Mouse (Mus musculus) heart, adult 2 months (tissue): Measurements from ENCODE around the gene Ciart. TPM values are rescaled to one million over a fixed set of nuclear protein-coding genes. Genes with fewer than 3 reads are reported as not detected.

Source experiments
- DNase-seq, 2 experiments: peaks; one replicate each; pipeline ENCODE4 v3.0.0; 2021
- H3K27ac ChIP-seq: fragments of 200-600 bp; 2 replicates; pipeline ENCODE4 v1.8.1; 2022
- H3K27me3 ChIP-seq: fragments of 200-500 bp; 2 replicates; pipeline ENCODE4 v1.6.1; 2012; ENCODE audit warnings: mild to moderate bottlenecking, low read length, inconsistent platforms, mixed read lengths; ENCODE audit not compliant: control insufficient read depth, insufficient read depth
- H3K36me3 ChIP-seq: fragments of 200-500 bp; 2 replicates; pipeline ENCODE4 v1.6.1; 2012; ENCODE audit warnings: low read length, inconsistent platforms; ENCODE audit not compliant: control insufficient read depth, insufficient read depth
- H3K4me1 ChIP-seq: fragments of 200-500 bp; 2 replicates; pipeline ENCODE4 v1.6.1; 2011; ENCODE audit warnings: low read length; ENCODE audit not compliant: control insufficient read depth, insufficient read depth
- H3K4me3 ChIP-seq: fragments of 200-600 bp; 2 replicates; pipeline ENCODE4 v1.8.1; 2022
- H3K79me2 ChIP-seq: fragments of 200-500 bp; replicated peaks from 2 replicates; pipeline ENCODE4 v1.6.1; 2012; ENCODE audit warnings: mild to moderate bottlenecking, inconsistent platforms, low read length, moderate library complexity, mixed read lengths; ENCODE audit not compliant: control insufficient read depth, insufficient read depth
- H3K9ac ChIP-seq: fragments of 200-500 bp; 2 replicates; pipeline ENCODE4 v1.6.1; 2012; ENCODE audit warnings: low read depth, mild to moderate bottlenecking, control low read depth, inconsistent platforms, low read length, mixed read lengths
- CTCF ChIP-seq: fragments of 200-600 bp; IDR thresholded peaks from 2 replicates; pipeline ENCODE4 v1.8.1; 2022; ENCODE audit warnings: antibody characterized with exemption, mild to moderate bottlenecking, moderate library complexity
- EP300 ChIP-seq: fragments of 200-500 bp; IDR thresholded peaks from 2 replicates; pipeline ENCODE4 v1.6.1; 2011; ENCODE audit warnings: low read depth, low read length, control low read depth; ENCODE audit not compliant: insufficient read depth
- POLR2A ChIP-seq: fragments of 200-500 bp; IDR thresholded peaks from 2 replicates; pipeline ENCODE4 v1.6.1; 2011; ENCODE audit warnings: mild to moderate bottlenecking, low read depth, low read length, control low read depth; ENCODE audit not compliant: insufficient read depth
- WGBS: fragments of 180-500 bp; shearing (Covaris S2); methylation state at CpG from one replicate; pipeline ENCODE4 v1.1.7; 2018; 5-methylcytosine and 5-hydroxymethylcytosine counted together
- intact Hi-C: fragments of 180-260 bp; cut with DNase I; formaldehyde crosslinking; loops from one replicate; pipeline ENCODE4 v1.15.1; 2025
- polyA plus RNA-seq: library from polyadenylated mRNA; depleted of rRNA; stranded (reverse); fragments of >200 nt; gene quantifications from 2 replicates; pipeline ENCODE4 v1.2.3, GENCODE M21; 2012
- total RNA-seq, 2 experiments: library from RNA; stranded (reverse); gene quantifications; 2 replicates each; pipeline ENCODE4 v1.2.3; 2021

Gene Ciart
- total and polyA plus RNA-seq, 3 experiments, result 5.1 to 27.0 (median 7.7) TPM

DNA sequence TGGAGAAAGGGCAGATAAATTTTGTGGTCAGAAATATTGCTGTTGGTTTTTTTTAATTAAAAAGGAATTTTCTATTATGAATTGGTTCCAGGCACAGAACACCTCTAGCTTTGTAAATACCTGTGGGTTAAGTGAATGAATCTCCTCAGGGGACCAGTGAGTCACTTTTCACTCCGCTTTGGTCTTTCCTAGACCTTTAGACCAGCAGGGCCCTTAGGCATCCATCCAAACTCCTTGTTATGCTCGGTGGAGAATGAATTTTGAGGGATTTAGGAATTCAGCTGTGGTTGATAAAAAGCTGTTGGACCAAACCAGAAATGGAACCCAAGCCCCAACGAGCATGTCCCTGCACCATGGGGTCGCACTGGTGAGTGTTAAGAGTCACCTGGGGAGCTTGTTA lies 25.6 kb upstream of the Ciart start:
- intact Hi-C loops, result loop anchor here (1.0 kb wide), 1 partner anchor 24 kb away; no protein-coding TSS in a partner anchor
- peaks cover 1% of the 10 kb centered on the region; the same call in 1 of the 2 replicates for H3K4me1 ChIP-seq
- no peak for DNase-seq
- no peaks in the 10 kb centered on the region for H3K27me3 ChIP-seq
- H3K4me3 ChIP-seq, result no peak overlapping the region
- no peak for TF ChIP-seq POLR2A
- no peak for TF ChIP-seq CTCF
- no peak for TF ChIP-seq EP300
- H3K36me3 ChIP-seq, result no peaks in the 10 kb centered on the region
- WGBS, result 47% methylated on average over 4 of the region's 4 CpGs
- H3K27ac ChIP-seq, result no peak overlapping the region
- H3K79me2 ChIP-seq, result no peaks in the 10 kb centered on the region
- H3K9ac ChIP-seq, result no peak overlapping the region

- no peaks in the 10 kb centered on the region for H3K27me3 ChIP-seq
- peaks cover 1% of the 10 kb centered on the region; the same call in 1 of the 2 replicates for H3K4me1 ChIP-seq
- peak; percentile 48 to 68 for DNase-seq
- intact Hi-C loops, result loop anchor here (1.0 kb wide), 2 partner anchors 24 to 45 kb away; no protein-coding TSS in a partner anchor
- no peaks in the 10 kb centered on the region for H3K79me2 ChIP-seq
- H3K4me3 ChIP-seq, result peak overlapping the region; percentile 43
- no peaks in the 10 kb centered on the region for H3K36me3 ChIP-seq
- TF ChIP-seq POLR2A, result no peak
- TF ChIP-seq CTCF, result peak; percentile 91
- TF ChIP-seq EP300, result 0 out of 2 replicates have a peak, but pooled peaks have one; percentile 50
- no peak overlapping the region for H3K27ac ChIP-seq
- under 1% methylated on average over 12 of the region's 12 CpGs for WGBS
- no peak overlapping the region for H3K9ac ChIP-seq
These were observed 24.8 kb upstream of the Ciart start for GRCm38 (mm10) chr3:95906860-95907259.

- peaks cover 3% of the 10 kb centered on the region; the same call in 1 of the 2 replicates for H3K36me3 ChIP-seq
- H3K4me3 ChIP-seq, result peak overlapping the region; percentile 43
- no peaks in the 10 kb centered on the region for H3K79me2 ChIP-seq
- H3K27ac ChIP-seq, result peak overlapping the region; percentile 91; the same call in 1 of the 2 replicates
- no peak overlapping the region for H3K9ac ChIP-seq
- DNase-seq, result peak; percentile 64 to 65
- intact Hi-C loops, result loop anchor here (1.0 kb wide), 1 partner anchor 44 kb away; no protein-coding TSS in a partner anchor
- TF ChIP-seq CTCF (peak; percentile 76), POLR2A (peak; percentile 38; the same call in 1 of the 2 replicates), EP300 (0 out of 2 replicates have a peak, but pooled peaks have one; percentile 26)
- WGBS, result 0% methylated on average over 12 of the region's 12 CpGs
- H3K27me3 ChIP-seq, result no peaks in the 10 kb centered on the region
- peaks cover 1% of the 10 kb centered on the region; the same call in 1 of the 2 replicates for H3K4me1 ChIP-seq
These were observed 24.0 kb upstream of the Ciart start for GRCm38 (mm10) chr3:95905940-95906492.

- peak; percentile 53 to 55 for DNase-seq
- H3K4me3 ChIP-seq, result peak overlapping the region; percentile 51
- TF ChIP-seq POLR2A (peak; percentile 26; the same call in 1 of the 2 replicates), CTCF (no peak), EP300 (no peak)
- H3K27me3 ChIP-seq, result no peaks in the 10 kb centered on the region
- peak overlapping the region; percentile 56 for H3K9ac ChIP-seq
- peak overlapping the region; percentile 91 for H3K27ac ChIP-seq
- no peaks in the 10 kb centered on the region for H3K79me2 ChIP-seq
- H3K36me3 ChIP-seq, result peaks cover 3% of the 10 kb centered on the region; the same call in 1 of the 2 replicates
- 2% methylated on average over 18 of the region's 18 CpGs for WGBS
- intact Hi-C loops, result no loop called here
- H3K4me1 ChIP-seq, result peaks cover 1% of the 10 kb centered on the region; the same call in 1 of the 2 replicates
These were observed 23.3 kb upstream of the Ciart start for GRCm38 (mm10) chr3:95905146-95905939.

GRCm38 (mm10) chr3:95904568-95904967 lies 22.5 kb upstream of the Ciart start, which contains the start of gene Car14:
Gene Car14 (minus strand): TSS chr3:95904691.
- Histone ChIP-seq H3K27me3 (no peaks in the 10 kb centered on the region), H3K27ac (peak within 1 kb of the TSS; percentile 91), H3K4me1 (peaks cover 1% of the 10 kb centered on the region; the same call in 1 of the 2 replicates), H3K9ac (peak within 1 kb of the TSS; percentile 56), H3K79me2 (no peaks in the 10 kb centered on the region), H3K36me3 (peaks cover 3% of the 10 kb centered on the region; the same call in 1 of the 2 replicates), H3K4me3 (peak within 1 kb of the TSS; percentile 51)
- intact Hi-C loops, result no loop called here
- TF ChIP-seq POLR2A (peak; percentile 81), CTCF (no peak), EP300 (peak; percentile 36; the same call in 1 of the 2 replicates)
- peak; percentile 61 to 77 for DNase-seq
- WGBS, result 2% methylated on average over 15 of the region's 15 CpGs
